Mouse (Mus musculus) myocyte (in vitro differentiated cells): ENCODE data around the gene Prrg2. TPM values are rescaled to one million over a fixed set of nuclear protein-coding genes. Genes with fewer than 3 reads are reported as not detected.

Source experiments
- H3K27me3 ChIP-seq: one replicate; pipeline ENCODE4 v1.6.1; 2011; ENCODE audit not compliant: control insufficient read depth, insufficient read depth, insufficient read length
- H3K36me3 ChIP-seq: one replicate; pipeline ENCODE4 v1.6.1; 2011; ENCODE audit not compliant: control insufficient read depth, insufficient read depth
- H3K4me2 ChIP-seq: one replicate; pipeline ENCODE4 v1.6.1; 2011; ENCODE audit warnings: low read depth, control low read depth
- H3K4me3 ChIP-seq: one replicate; pipeline ENCODE4 v1.5.1; 2011; ENCODE audit warnings: mild to moderate bottlenecking, control low read depth, moderate library complexity
- H3K79me2 ChIP-seq: one replicate; pipeline ENCODE4 v1.6.1; 2011; ENCODE audit not compliant: control insufficient read depth, insufficient read depth
- H3ac ChIP-seq: one replicate; pipeline ENCODE4 v1.6.1; 2011; ENCODE audit not compliant: control insufficient read depth, insufficient read length
- CEBPB ChIP-seq: IDR thresholded peaks from 2 replicates; pipeline ENCODE4 v1.6.1; 2011; ENCODE audit warnings: mild to moderate bottlenecking, moderate library complexity; ENCODE audit not compliant: poor library complexity, insufficient read depth, severe bottlenecking
- E2F4 ChIP-seq: IDR thresholded peaks from one replicate; pipeline ENCODE4 v1.6.1; 2011; ENCODE audit warnings: mild to moderate bottlenecking, control low read depth, moderate library complexity; ENCODE audit not compliant: insufficient read depth
- MAX ChIP-seq: IDR thresholded peaks from one replicate; pipeline ENCODE4 v1.6.1; 2011; ENCODE audit warnings: low read depth, mild to moderate bottlenecking, control low read depth
- MYOD1 ChIP-seq, 3 experiments: IDR thresholded peaks; one replicate each; pipeline ENCODE4 v1.6.1; 2011; ENCODE audit warnings: control low read depth in 2 of 3, low read depth in 2 of 3, mild to moderate bottlenecking in 2 of 3, moderate library complexity in 1 of 3; ENCODE audit not compliant: insufficient read length in 2 of 3, control insufficient read depth in 1 of 3
- MYOG ChIP-seq, 3 experiments: IDR thresholded peaks; one replicate each; pipeline ENCODE4 v1.6.1; 2011; ENCODE audit warnings: control low read depth in 2 of 3, low read depth in 2 of 3, mild to moderate bottlenecking in 2 of 3; ENCODE audit not compliant: insufficient read length in 2 of 3, control insufficient read depth in 1 of 3, insufficient read depth in 1 of 3
- POLR2A ChIP-seq: IDR thresholded peaks from one replicate; pipeline ENCODE4 v1.6.1; 2011; ENCODE audit warnings: low read depth, mild to moderate bottlenecking, control low read depth, moderate library complexity; ENCODE audit not compliant: insufficient read length
- POLR2AphosphoS2 ChIP-seq: IDR thresholded peaks from one replicate; pipeline ENCODE4 v1.6.1; 2011; ENCODE audit warnings: low read depth, control low read depth; ENCODE audit not compliant: insufficient read length
- REST ChIP-seq: IDR thresholded peaks from one replicate; pipeline ENCODE4 v1.6.1; 2011; ENCODE audit warnings: mild to moderate bottlenecking, control low read depth, moderate library complexity; ENCODE audit not compliant: insufficient read depth, insufficient read length
- SRF ChIP-seq: IDR thresholded peaks from one replicate; pipeline ENCODE4 v1.6.1; 2011; ENCODE audit warnings: low read depth; ENCODE audit not compliant: control insufficient read depth, insufficient read length
- TCF12 ChIP-seq: IDR thresholded peaks from one replicate; pipeline ENCODE4 v1.6.1; 2011; ENCODE audit warnings: mild to moderate bottlenecking, control low read depth; ENCODE audit not compliant: poor library complexity, insufficient read depth, severe bottlenecking
- TCF3 ChIP-seq: IDR thresholded peaks from one replicate; pipeline ENCODE4 v1.6.1; 2011; ENCODE audit warnings: low read depth, control low read depth; ENCODE audit not compliant: insufficient read length
- USF1 ChIP-seq: IDR thresholded peaks from one replicate; pipeline ENCODE4 v1.6.1; 2011; ENCODE audit warnings: low read depth, mild to moderate bottlenecking, control low read depth, moderate library complexity
- polyA plus RNA-seq: library from polyadenylated mRNA; unstranded; fragments of >200 nt; fragmentation: generic; extraction: Trizol; gene quantifications from one replicate; pipeline ENCODE4 v1.2.1, GENCODE M21; 2012; ENCODE audit warnings: missing spikeins

Prrg2 gene
- polyA plus RNA-seq, 1 experiment = 12.9 TPM

DNA sequence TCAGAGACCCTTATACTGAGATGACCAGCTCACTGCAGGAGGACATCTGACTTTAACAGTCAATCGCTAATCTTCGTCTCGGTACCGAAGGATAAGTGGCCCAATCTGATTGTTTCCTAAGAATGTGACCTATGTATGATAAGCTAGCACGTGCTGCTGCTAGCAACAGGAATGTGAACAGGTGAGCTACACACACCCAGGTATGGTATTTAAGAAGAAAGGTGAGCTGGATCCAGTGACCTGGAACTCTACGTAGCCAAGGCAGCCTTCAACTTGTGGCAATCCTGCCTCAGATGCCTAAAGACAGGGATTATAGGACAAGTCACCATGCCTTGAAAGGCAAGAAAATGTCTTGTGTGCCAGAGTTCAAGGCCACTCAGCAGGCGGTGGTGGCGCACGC, 24.1 kb downstream of the Prrg2 start:
- no peak for TF ChIP-seq USF1
- no peak overlapping the region for H3K4me3 ChIP-seq
- H3K79me2 ChIP-seq = peaks cover 4% of the 10 kb centered on the region
- H3ac ChIP-seq = no peak overlapping the region
- H3K36me3 ChIP-seq = peaks cover 16% of the 10 kb centered on the region
- H3K4me2 ChIP-seq = no peak overlapping the region
- no peaks in the 10 kb centered on the region for H3K27me3 ChIP-seq

DNA sequence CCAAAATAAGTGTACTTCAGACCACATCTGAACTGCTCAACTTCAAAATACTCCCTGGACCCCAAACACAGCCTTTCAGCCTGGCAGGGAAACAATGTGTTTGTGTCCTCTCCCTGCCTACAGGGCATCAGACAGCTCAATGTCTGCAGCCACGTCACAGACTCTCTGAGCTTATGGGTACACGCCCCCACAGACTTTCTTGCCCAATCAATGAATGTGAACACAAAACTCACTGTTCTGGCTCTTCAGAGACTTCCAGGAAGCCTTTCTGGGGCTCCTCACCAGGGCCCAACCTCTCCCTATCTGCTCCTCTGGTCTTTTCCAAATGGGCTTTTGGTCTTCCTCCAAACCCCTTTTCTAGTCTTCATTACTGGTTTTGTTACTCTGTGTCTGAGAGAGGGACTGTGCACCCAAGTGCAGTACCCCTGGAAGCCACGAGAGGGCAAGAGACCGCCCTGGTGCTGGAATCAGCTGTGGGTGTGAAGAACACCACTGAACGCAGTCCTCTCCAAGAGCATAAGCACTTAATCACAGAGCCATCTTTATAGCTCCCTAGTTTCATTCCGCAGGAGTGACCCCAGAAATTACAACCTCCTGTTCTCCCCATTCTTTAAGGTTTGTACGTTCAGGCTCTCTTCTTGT, 24.6 kb downstream of the Prrg2 start:
- H3K79me2 ChIP-seq = peaks cover 4% of the 10 kb centered on the region
- peaks cover 16% of the 10 kb centered on the region for H3K36me3 ChIP-seq

DNA sequence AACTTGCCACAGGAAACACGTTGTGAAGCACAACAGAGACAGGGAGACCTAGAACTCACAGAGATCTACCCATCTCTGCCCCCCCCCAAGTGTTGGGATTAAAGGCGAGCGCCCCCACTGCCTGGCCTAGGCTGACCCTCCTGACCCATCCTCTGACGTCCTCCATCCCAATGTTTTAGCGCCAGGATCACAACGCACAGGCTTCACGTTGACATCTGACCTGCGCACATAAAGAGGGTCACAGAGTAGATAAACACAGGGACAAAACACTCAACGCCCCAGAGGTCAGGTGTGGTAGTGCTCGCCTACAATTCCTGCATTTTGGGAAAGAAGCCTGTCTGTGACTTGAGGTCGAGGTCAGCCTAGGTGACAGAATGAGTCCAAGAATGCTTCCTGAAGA, 25.8 kb downstream of the Prrg2 start:
- no peaks in the 10 kb centered on the region for H3K27me3 ChIP-seq
- peaks cover 4% of the 10 kb centered on the region for H3K79me2 ChIP-seq
- peaks cover 14% of the 10 kb centered on the region for H3K36me3 ChIP-seq
- no peak overlapping the region for H3K4me2 ChIP-seq
- H3ac ChIP-seq = no peak overlapping the region
- H3K4me3 ChIP-seq = no peak overlapping the region
- TF ChIP-seq TCF3 (no peak), MAX (no peak), MYOG (IDR thresholded peaks at IDR 0.05; ENCODE audit: control insufficient read depth in 1 of 3, insufficient read depth in 1 of 3, insufficient read length in 2 of 3, low read depth in 2 of 3) (no peak), POLR2A (no peak), REST (no peak), USF1 (no peak), MYOD1 (IDR thresholded peaks at IDR 0.05; ENCODE audit: control insufficient read depth in 1 of 3, insufficient read length in 2 of 3, low read depth in 2 of 3) (no peak), TCF12 (no peak), CEBPB (no peak), E2F4 (no peak), POLR2AphosphoS2 (no peak), SRF (no peak)

More for the DNA sequence above, 24.6 kb downstream of the Prrg2 start:
- no peaks in the 10 kb centered on the region for H3K27me3 ChIP-seq
- H3K4me2 ChIP-seq = no peak overlapping the region
- no peak overlapping the region for H3ac ChIP-seq
- H3K4me3 ChIP-seq = no peak overlapping the region
- TF ChIP-seq SRF = no peak
- TF ChIP-seq TCF12 = no peak
- no peak for TF ChIP-seq E2F4
- TF ChIP-seq MAX = no peak
- TF ChIP-seq MYOD1 (IDR thresholded peaks at IDR 0.05; ENCODE audit: control insufficient read depth in 1 of 3, insufficient read length in 2 of 3, low read depth in 2 of 3) = no peak
- TF ChIP-seq USF1 = no peak
- TF ChIP-seq TCF3 = no peak
- no peak for TF ChIP-seq MYOG (IDR thresholded peaks at IDR 0.05; ENCODE audit: control insufficient read depth in 1 of 3, insufficient read depth in 1 of 3, insufficient read length in 2 of 3, low read depth in 2 of 3)
- TF ChIP-seq POLR2AphosphoS2 = no peak
- TF ChIP-seq CEBPB = no peak
- no peak for TF ChIP-seq REST
- no peak for TF ChIP-seq POLR2A

DNA sequence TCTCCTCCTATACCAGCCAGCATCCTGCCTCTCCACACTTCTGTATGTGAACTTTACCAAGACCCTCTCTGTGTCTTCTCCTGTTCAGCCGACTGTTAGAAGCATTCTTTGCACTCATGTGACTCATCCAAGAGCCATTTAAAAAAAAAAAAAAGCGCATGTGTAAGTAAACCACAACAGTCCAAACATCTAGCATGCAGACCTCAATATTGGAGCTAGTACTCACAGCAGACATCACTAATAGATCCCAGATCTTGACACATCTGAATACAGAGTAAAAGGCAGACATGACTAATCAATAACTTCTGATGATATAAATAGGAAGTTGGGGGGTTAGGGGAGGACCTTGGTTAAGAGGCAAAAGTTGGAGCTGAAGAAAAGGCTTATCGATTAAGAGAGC, 26.8 kb downstream of the Prrg2 start:
- H3K79me2 ChIP-seq = peaks cover 4% of the 10 kb centered on the region
- peaks cover 11% of the 10 kb centered on the region for H3K36me3 ChIP-seq
- no peak overlapping the region for H3K4me3 ChIP-seq
- TF ChIP-seq REST (no peak), MYOD1 (IDR thresholded peaks at IDR 0.05; ENCODE audit: control insufficient read depth in 1 of 3, insufficient read length in 2 of 3, low read depth in 2 of 3) (no peak), SRF (no peak), TCF12 (no peak), MYOG (IDR thresholded peaks at IDR 0.05; ENCODE audit: control insufficient read depth in 1 of 3, insufficient read depth in 1 of 3, insufficient read length in 2 of 3, low read depth in 2 of 3) (no peak)
- H3K4me2 ChIP-seq = peak overlapping the region; percentile 3
- no peaks in the 10 kb centered on the region for H3K27me3 ChIP-seq
- H3ac ChIP-seq = no peak overlapping the region

- peaks cover 11% of the 10 kb centered on the region for H3K36me3 ChIP-seq
- H3ac ChIP-seq = no peak overlapping the region
- no peak overlapping the region for H3K4me3 ChIP-seq
- no peaks in the 10 kb centered on the region for H3K27me3 ChIP-seq
- H3K4me2 ChIP-seq = no peak overlapping the region
- peaks cover 4% of the 10 kb centered on the region for H3K79me2 ChIP-seq
- TF ChIP-seq MAX (no peak), MYOD1 (IDR thresholded peaks at IDR 0.05; ENCODE audit: control insufficient read depth in 1 of 3, insufficient read length in 2 of 3, low read depth in 2 of 3) (no peak), TCF3 (no peak), CEBPB (no peak), USF1 (no peak)
Observed at GRCm38 (mm10) chr7:45033722-45034359, 28.6 kb downstream of the Prrg2 start.
